Mouse (Mus musculus) brain, embryonic 14.5 days (tissue): ENCODE results near the gene Ero1l. TPM values are rescaled to one million over a fixed set of nuclear protein-coding genes. Genes with fewer than 3 reads are reported as not detected.

Experiments
- DNase-seq: peaks from one replicate; pipeline ENCODE4 v3.0.0-alpha.2; 2011; ENCODE audit warnings: low read depth
- CTCF ChIP-seq: fragments of 200-500 bp; IDR thresholded peaks from 2 replicates; pipeline ENCODE4 v1.5.1; 2012; ENCODE audit warnings: inconsistent platforms, mild to moderate bottlenecking, moderate library complexity, borderline replicate concordance; ENCODE audit not compliant: insufficient read depth, insufficient read length; ENCODE audit errors: extremely low read depth
- POLR2A ChIP-seq: fragments of 200-500 bp; IDR thresholded peaks from 2 replicates; pipeline ENCODE4 v1.6.1; 2012; ENCODE audit warnings: mild to moderate bottlenecking, inconsistent platforms, borderline replicate concordance; ENCODE audit not compliant: poor library complexity, insufficient read depth, insufficient read length, severe bottlenecking; ENCODE audit errors: extremely low read depth
- polyA plus RNA-seq: library from polyadenylated mRNA; depleted of rRNA; stranded (reverse); fragments of >200 nt; gene quantifications from 2 replicates; pipeline ENCODE4 v1.2.3, GENCODE M21; 2012

Ero1l gene
- polyA plus RNA-seq, 1 experiment: 23.4 TPM

DNA sequence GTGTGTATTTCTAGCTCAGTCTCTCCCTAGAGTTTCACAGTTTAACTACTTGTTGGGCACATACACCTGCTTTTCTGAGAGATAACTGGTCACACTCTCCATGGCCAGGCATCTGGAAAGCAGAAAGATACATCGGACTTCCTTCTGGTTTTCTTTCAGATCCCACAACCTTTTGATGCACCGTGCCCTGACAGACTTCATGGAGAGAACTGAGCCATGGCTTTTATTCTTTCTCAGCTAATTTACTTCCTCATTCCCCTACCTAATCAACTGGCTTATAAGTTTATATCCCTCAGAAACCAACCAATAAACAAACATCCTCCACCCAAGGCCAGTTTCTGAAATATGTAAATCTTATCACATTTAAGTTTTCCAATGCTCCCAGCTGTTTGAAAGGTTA, 3.9 kb upstream of the Ero1l start:
- no peak for DNase-seq
- TF ChIP-seq POLR2A: no peak
- no peak for TF ChIP-seq CTCF

DNA sequence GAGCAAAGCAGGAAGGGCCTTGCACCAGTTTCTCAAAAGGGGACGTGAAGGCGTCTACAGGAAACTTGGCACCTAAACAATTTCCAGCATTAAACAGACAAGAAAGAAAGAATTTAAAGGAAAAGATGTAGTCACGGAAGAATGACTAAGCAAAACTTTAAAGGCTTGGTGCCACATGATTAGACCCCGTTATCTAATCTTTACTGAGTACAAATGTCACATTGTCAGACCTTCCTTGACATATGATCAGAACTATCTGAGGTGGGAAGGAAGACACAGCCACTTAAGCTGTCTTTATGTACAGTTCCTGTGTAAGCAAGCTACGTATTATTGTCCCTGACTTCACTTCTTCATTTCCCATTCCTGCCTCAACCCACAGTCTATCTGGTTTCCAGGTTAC, 3.1 kb upstream of the Ero1l start:
- TF ChIP-seq POLR2A: no peak
- TF ChIP-seq CTCF: no peak
- DNase-seq: no peak

DNA sequence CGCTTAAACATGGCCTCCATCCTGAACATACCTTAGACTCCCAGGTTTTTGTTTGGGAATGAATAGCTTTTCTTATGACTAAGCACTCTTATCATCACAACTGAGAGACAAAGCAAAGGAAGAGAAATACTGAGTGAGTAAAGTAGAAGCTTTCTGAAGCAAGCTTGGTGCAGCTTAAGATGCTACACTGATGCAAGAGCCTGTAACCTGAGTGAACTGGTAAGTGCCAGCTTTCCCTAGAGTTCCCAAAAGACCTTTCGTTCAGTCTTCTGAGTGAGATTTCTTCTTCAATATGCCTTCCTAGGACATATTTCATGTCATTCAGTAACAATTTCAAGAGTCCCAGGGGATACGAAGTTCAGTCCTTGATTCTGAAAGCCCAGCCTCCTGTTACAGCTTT, 2.5 kb upstream of the Ero1l start:
- DNase-seq: no peak
- TF ChIP-seq CTCF (no peak), POLR2A (no peak)

DNA sequence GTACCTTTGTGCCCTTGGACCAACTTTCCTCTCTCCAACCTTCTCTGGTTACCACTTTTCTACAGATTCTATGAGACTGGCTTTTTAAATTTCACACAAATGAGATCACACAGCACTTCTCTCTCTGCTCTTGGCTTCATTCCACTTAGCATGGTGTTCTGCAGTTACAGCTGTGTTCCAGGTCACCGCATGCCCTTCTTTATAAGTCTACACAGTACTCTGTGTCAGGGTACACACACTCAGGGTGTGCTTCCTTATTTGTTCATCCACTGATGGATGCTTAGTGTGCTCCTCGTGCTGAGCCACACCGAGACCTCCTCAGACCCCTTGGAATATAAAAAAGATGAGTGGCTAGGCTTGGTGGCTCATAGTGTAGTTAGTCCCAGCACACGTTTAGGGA, 1.5 kb upstream of the Ero1l start:
- TF ChIP-seq POLR2A (no peak), CTCF (no peak)
- no peak for DNase-seq

DNA sequence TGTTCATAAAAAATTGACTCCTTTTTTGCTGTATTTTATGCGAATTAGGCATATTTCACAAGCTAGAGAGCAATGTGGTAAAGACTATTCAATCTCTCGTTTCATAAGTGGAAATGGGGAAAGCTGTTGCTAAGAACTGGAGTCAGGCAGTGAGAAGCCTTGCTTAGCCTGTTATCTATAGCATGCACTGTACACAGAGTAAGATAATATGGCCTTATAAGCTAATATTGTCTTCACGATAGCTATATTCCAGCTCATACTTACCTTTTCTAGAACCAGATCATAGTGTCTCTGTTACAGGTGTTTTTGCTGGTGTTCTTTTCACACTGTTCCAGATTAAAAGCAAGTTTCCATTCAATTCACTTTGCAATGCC, 653 bp upstream of the Ero1l start:
- TF ChIP-seq POLR2A: no peak
- no peak for TF ChIP-seq CTCF
- DNase-seq: peak; percentile 15

DNA sequence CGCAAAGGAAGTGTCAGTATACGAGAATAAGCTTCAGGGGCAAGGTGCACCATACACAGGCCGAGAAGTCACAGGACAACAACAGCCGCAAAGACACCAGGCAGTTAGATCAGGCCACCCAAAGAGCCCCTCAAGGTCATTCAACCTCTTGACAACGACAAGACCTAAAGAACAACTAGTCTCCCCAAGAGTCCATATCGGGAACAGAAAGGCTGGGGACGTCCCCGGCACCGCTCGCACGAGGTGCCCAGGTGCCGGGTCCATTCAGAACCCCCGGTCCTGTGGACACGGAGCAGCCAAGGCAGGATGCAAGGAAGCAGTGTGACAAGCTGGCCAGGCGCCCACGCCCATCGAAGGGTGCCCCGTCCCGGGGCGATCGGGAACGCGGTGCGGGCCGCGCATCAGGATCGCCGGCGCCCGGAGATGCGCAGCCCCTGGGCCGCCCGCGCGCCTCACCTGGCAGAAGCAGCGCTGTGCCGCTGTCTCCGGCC, 605 bp downstream of the Ero1l start:
- DNase-seq: peak; percentile 47
- TF ChIP-seq CTCF: no peak
- no peak for TF ChIP-seq POLR2A

DNA sequence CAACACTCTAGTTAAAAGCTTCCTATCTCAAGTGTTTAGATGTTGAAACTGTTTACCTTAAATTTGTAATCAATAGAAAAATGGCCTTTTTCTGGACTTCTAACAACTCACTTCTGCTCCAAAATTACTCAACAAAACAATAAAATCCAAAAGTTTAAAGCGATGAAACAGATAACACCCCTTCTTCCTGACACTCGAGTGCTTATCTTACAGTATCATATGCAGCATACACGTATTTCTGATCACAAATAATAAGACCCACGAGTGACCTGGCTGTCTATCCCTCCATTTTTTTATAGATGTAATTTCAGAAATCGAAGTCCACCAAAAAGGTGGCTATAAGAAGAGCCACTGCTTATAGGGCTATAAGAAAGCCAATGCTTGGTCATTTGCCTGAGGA, 1.6 kb downstream of the Ero1l start:
- DNase-seq: no peak
- no peak for TF ChIP-seq POLR2A
- no peak for TF ChIP-seq CTCF

DNA sequence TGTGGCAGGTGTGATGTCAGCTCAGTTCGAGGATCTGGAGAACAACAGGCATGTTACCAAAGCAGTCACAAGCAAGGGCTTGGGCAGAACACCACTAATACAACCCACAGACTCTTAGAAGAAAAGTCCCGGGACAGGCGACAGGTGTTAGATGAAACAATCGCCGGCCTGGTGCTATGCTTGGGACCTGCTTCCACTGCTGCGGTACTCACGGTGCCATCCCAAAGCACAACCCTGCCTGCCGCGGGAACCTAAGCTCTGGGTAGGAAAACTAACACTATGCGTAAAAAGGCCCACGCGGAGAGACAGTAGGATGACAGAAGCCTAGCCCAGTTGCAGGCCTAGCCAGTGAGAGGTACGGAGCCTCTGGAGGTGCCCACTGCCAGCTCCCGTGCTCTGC, 8.5 kb downstream of the Ero1l start:
- TF ChIP-seq POLR2A (no peak), CTCF (no peak)
- no peak for DNase-seq

DNA sequence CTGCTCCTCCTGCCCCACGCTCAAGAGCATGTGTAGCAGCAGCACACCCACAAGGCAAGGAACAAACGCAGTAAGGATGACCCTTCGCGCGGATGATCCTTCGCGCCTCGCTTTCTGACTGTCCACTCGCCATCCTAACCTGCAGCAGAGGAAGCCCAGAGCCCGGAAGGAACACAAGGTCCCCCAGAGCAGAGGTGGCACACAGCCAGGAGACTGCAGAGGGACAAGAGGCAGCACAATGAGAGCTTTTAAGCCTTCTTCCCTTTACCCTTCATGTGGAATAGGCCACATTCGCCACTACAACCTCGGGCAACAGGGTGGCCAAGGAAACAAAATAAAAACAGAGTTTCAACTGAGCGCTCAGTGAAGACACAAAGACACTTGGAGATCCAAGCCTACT, 8.9 kb downstream of the Ero1l start:
- no peak for DNase-seq
- no peak for TF ChIP-seq POLR2A
- TF ChIP-seq CTCF: no peak

DNA sequence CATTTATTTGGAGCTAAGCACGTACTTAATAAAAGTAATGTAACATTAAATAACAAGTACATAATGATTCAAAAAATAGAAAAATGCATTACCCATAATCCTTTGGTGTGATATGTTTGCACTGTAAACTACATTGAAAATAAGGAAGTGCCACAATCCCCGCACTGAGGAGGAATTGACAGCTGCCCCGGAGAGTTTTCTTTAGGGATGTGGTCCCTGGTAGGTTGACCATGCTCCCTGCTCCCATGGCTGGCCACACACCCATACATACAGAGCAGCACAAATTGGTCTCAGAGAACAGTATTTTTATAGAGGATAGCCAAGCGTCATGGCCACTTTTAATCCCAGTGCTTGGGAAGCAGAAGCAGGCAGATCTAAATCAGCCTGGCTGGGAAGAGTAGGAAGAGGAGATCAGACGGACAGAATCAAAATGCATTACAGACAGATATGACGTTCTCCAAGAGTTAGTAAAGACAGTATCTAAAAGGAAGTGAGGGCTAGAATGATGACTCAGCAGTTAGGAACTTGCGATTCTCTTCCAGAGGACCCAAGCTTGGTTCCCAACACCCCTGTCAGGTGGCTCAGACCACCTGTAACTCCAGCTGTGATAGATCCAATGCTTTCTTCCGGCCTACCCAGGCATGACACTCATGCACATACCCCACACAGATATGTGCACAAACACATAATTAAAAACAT, 10.8 kb downstream of the Ero1l start:
- DNase-seq: no peak
- TF ChIP-seq POLR2A (no peak), CTCF (no peak)

DNA sequence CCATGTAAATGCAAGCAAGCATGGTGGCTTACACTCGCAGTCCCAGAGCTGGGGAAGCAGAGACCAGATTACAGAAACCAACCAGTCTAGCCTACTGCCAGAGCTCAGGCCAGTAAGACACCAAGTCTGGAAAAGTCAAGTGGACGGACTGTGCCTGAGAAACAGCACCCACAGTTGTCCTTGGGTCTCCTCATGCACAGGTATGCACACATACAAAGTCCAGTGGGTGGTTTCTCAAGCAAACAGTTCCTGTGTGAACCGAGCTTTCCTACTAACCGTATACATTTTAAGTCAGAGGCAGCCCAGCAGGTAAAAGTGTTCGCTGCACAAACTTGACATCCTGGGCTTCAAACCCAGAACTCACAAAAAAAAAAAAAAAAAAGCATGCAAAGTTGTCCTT, 12.7 kb downstream of the Ero1l start:
- no peak for DNase-seq
- no peak for TF ChIP-seq CTCF
- TF ChIP-seq POLR2A: no peak

DNA sequence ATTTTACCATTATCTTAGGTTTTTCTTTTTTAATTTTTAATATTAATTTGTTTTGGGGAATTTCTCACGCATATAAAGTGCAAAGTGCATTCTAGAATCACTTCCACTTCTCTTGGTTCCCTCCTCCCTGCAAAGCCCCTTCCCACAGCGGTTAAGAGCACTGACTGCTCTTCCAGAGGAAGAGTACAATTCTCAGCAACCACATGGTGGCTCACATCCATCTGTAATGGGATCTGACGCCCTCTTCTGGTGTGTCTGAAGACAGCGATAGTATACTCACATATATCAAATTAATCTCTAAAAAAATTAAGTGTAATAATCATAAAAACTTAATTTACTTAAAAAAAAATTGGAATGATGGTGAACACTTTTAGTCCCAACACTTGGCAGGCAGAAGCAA, 14.2 kb downstream of the Ero1l start:
- peak; percentile 19; the same call in 1 of the 2 replicates for TF ChIP-seq CTCF
- no peak for TF ChIP-seq POLR2A
- peak; percentile 39 for DNase-seq

DNA sequence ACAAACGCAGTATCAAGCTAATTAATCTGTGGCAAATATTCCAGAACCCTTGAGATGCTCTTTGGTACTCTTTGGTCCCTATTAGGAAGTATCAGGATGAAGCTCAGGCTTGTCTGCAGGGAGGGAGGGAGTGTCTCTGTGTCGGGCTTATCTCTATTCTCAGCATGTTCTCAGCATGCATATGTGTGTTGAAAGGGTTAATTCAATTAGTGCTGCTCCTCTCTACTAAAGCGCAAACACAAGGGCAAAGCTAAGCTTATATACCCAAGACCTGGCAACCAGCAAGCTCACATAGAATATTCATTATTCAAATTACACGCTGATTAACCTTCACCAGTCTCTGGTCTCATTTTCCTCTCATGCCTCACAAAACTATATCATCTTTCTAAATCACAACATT, 14.6 kb downstream of the Ero1l start:
- TF ChIP-seq CTCF (no peak), POLR2A (no peak)
- peak; percentile 80 for DNase-seq

DNA sequence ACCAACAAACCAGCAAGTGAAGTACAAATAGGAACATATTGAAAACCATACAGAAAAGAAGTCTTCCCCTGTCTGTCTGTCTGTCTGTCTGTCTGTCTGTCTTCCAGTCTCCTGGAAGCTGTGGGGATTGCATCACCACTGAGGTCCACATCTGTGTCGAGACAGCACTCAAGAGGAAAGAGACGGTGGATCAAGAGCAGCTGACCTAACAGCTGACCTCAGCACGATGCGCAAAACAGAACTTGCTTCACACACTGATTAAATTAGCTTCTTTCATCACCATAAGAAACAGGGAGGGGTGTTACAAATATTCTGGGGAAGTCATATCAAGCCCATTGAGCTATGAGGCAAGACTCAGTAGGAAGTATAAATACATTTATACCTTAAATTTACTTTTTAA, 27.0 kb downstream of the Ero1l start:
- TF ChIP-seq CTCF: no peak
- TF ChIP-seq POLR2A: no peak
- DNase-seq: no peak
